Mouse (Mus musculus) spleen, postnatal 14 days (tissue): Measurements from ENCODE around the gene Bloc1s3.

Experiments
- DNase-seq, 2 experiments: peaks; one replicate each; pipeline ENCODE4 v3.0.0; 2021 to 2022; ENCODE audit warnings: low spot score in 2 of 2

Gene Bloc1s3

GRCm38 (mm10) chr7:19477624-19478384 is 30.4 kb downstream of the Bloc1s3 start:
- DNase-seq, result no peak

- no peak for DNase-seq
These were observed 31.1 kb downstream of the Bloc1s3 start for GRCm38 (mm10) chr7:19477084-19477483.

- peak in 1 of 2 experiments; percentile 34 for DNase-seq
These were observed 34.2 kb downstream of the Bloc1s3 start for GRCm38 (mm10) chr7:19473875-19474443.

GRCm38 (mm10) chr7:19472403-19472802 is 35.8 kb downstream of the Bloc1s3 start:
- DNase-seq, result no peak

- no peak for DNase-seq
These were observed 37.9 kb downstream of the Bloc1s3 start for GRCm38 (mm10) chr7:19470308-19470707.

- no peak for DNase-seq
These were observed 38.8 kb downstream of the Bloc1s3 start for GRCm38 (mm10) chr7:19469404-19469803.

GRCm38 (mm10) chr7:19468279-19468678 is 39.9 kb downstream of the Bloc1s3 start:
- no peak for DNase-seq

GRCm38 (mm10) chr7:19467638-19468037 is 40.5 kb downstream of the Bloc1s3 start:
- DNase-seq, result no peak

- no peak for DNase-seq
These were observed 41.5 kb downstream of the Bloc1s3 start for GRCm38 (mm10) chr7:19466602-19467145.

GRCm38 (mm10) chr7:19464367-19465307 is 43.5 kb downstream of the Bloc1s3 start:
- no peak for DNase-seq

GRCm38 (mm10) chr7:19462884-19463381 is 45.2 kb downstream of the Bloc1s3 start, which contains the start of gene Exoc3l2:
Exoc3l2 (plus strand) TSS chr7:19463331.
- DNase-seq, result no peak

- no peak for DNase-seq
These were observed 45.7 kb downstream of the Bloc1s3 start for GRCm38 (mm10) chr7:19462443-19462842.

- peak; percentile 43 to 57 for DNase-seq
These were observed 46.7 kb downstream of the Bloc1s3 start for GRCm38 (mm10) chr7:19461488-19461887.

GRCm38 (mm10) chr7:19460500-19460899 is 47.7 kb downstream of the Bloc1s3 start:
- DNase-seq, result no peak

GRCm38 (mm10) chr7:19459144-19459870 is 48.9 kb downstream of the Bloc1s3 start:
- DNase-seq, result no peak

GRCm38 (mm10) chr7:19458591-19459111 is 49.5 kb downstream of the Bloc1s3 start, which contains the start of gene Mark4:
Mark4 (minus strand) TSS chr7:19458821.
- peak; percentile 32 to 62 for DNase-seq

GRCm38 (mm10) chr7:19458072-19458486 is 50.1 kb downstream of the Bloc1s3 start:
- DNase-seq, result peak in 1 of 2 experiments; percentile 39

GRCm38 (mm10) chr7:19457414-19458071 is 50.6 kb downstream of the Bloc1s3 start:
- DNase-seq, result no peak

GRCm38 (mm10) chr7:19456628-19457027 is 51.5 kb downstream of the Bloc1s3 start:
- no peak for DNase-seq
